Mouse (Mus musculus) liver, postnatal 0 days (tissue): ENCODE data around the gene Znrf3.

ENCODE experiments used
- CTCF ChIP-seq: sonication (generic); IDR thresholded peaks from 2 replicates; pipeline ENCODE4 v1.5.1; 2016; ENCODE audit warnings: antibody characterized with exemption, low read depth
- EP300 ChIP-seq: IDR thresholded peaks from 2 replicates; pipeline ENCODE4 v1.6.1; 2016; ENCODE audit warnings: antibody characterized with exemption, low read depth, mild to moderate bottlenecking

GRCm38 (mm10) chr11:5248200-5248599 is 196.4 kb downstream of the Znrf3 start:
- TF ChIP-seq CTCF (no peak), EP300 (no peak)
